Mouse (Mus musculus) kidney, adult 2 months (tissue): ENCODE results near the gene Homer3. TPM values are rescaled to one million over a fixed set of nuclear protein-coding genes. Genes with fewer than 3 reads are reported as not detected.

Experiments used
- DNase-seq: peaks from one replicate; pipeline ENCODE4 v3.0.0; 2021
- H3K27ac ChIP-seq: fragments of 200-500 bp; 2 replicates; pipeline ENCODE4 v1.5.1; 2012; ENCODE audit warnings: low read depth, low read length, control low read depth, inconsistent platforms; ENCODE audit not compliant: insufficient read depth
- H3K27me3 ChIP-seq: fragments of 200-500 bp; replicated peaks from 2 replicates; pipeline ENCODE4 v1.6.1; 2012; ENCODE audit warnings: mild to moderate bottlenecking, moderate library complexity, low read length, inconsistent platforms; ENCODE audit not compliant: control insufficient read depth, insufficient read depth
- H3K36me3 ChIP-seq: fragments of 200-500 bp; 2 replicates; pipeline ENCODE4 v1.6.1; 2012; ENCODE audit warnings: mild to moderate bottlenecking, moderate library complexity, low read length, inconsistent platforms; ENCODE audit not compliant: control insufficient read depth, insufficient read depth
- H3K4me1 ChIP-seq: fragments of 200-500 bp; 2 replicates; pipeline ENCODE4 v1.6.1; 2011; ENCODE audit warnings: low read length; ENCODE audit not compliant: control insufficient read depth, insufficient read depth
- H3K4me3 ChIP-seq: fragments of 200-500 bp; 2 replicates; pipeline ENCODE4 v1.5.1; 2011; ENCODE audit warnings: mild to moderate bottlenecking, low read depth, low read length, control low read depth; ENCODE audit not compliant: insufficient read depth
- CTCF ChIP-seq: fragments of 200-500 bp; conservative IDR thresholded peaks from 2 replicates; pipeline ENCODE4 v1.5.1; 2011; ENCODE audit warnings: low read depth, mild to moderate bottlenecking, control low read depth, low read length, moderate library complexity, mixed read lengths; ENCODE audit not compliant: insufficient read depth, insufficient read length
- POLR2A ChIP-seq: fragments of 200-500 bp; IDR thresholded peaks from one replicate; pipeline ENCODE4 v1.6.1; 2011; ENCODE audit warnings: low read depth, low read length, control low read depth
- WGBS: fragments of 180-500 bp; shearing (Covaris S2); methylation state at CpG from one replicate; pipeline ENCODE4 v1.1.7; 2018; 5-methylcytosine and 5-hydroxymethylcytosine counted together
- polyA plus RNA-seq: library from polyadenylated mRNA; depleted of rRNA; stranded (reverse); fragments of >200 nt; gene quantifications from 2 replicates; pipeline ENCODE4 v1.2.3, GENCODE M21; 2012; rRNA removed

Homer3 gene
- polyA plus RNA-seq, 1 experiment: 22.4 TPM

- 52% methylated on average over 41 of the region's 41 CpGs for WGBS
- H3K27ac ChIP-seq: no peak overlapping the region
- TF ChIP-seq CTCF: no peak; the same call in 1 of the 2 replicates
- no peak for TF ChIP-seq POLR2A
- peaks cover 3% of the 10 kb centered on the region for H3K36me3 ChIP-seq
- H3K4me3 ChIP-seq: no peak overlapping the region
- no peaks in the 10 kb centered on the region for H3K4me1 ChIP-seq
- H3K27me3 ChIP-seq: no peaks in the 10 kb centered on the region
- DNase-seq: peak; percentile 49
Measured at GRCm38 (mm10) chr8:70332070-70332877, 49.6 kb downstream of the Homer3 start.

GRCm38 (mm10) chr8:70332878-70333202, 50.2 kb downstream of the Homer3 start:
- TF ChIP-seq POLR2A (no peak), CTCF (no peak)
- Histone ChIP-seq H3K27ac (no peak overlapping the region), H3K36me3 (peaks cover 3% of the 10 kb centered on the region), H3K4me1 (no peaks in the 10 kb centered on the region), H3K27me3 (no peaks in the 10 kb centered on the region), H3K4me3 (no peak overlapping the region)
- WGBS: 94% methylated on average over 6 of the region's 6 CpGs
- DNase-seq: no peak

- H3K4me1 ChIP-seq: no peaks in the 10 kb centered on the region
- TF ChIP-seq POLR2A (no peak), CTCF (no peak)
- H3K27me3 ChIP-seq: no peaks in the 10 kb centered on the region
- no peak overlapping the region for H3K27ac ChIP-seq
- no peak overlapping the region for H3K4me3 ChIP-seq
- DNase-seq: no peak
- WGBS: 88% methylated on average over 7 of the region's 7 CpGs
- no peaks in the 10 kb centered on the region; the same call in none of the 2 replicates for H3K36me3 ChIP-seq
Measured at GRCm38 (mm10) chr8:70338931-70339330, 56.3 kb downstream of the Homer3 start.

GRCm38 (mm10) chr8:70340659-70341058, 58.0 kb downstream of the Homer3 start:
- no peaks in the 10 kb centered on the region for H3K4me1 ChIP-seq
- WGBS: 91% methylated on average over 7 of the region's 7 CpGs
- DNase-seq: no peak
- H3K36me3 ChIP-seq: no peaks in the 10 kb centered on the region; the same call in 1 of the 2 replicates
- no peak overlapping the region for H3K27ac ChIP-seq
- H3K27me3 ChIP-seq: no peaks in the 10 kb centered on the region
- TF ChIP-seq CTCF: no peak
- no peak for TF ChIP-seq POLR2A
- no peak overlapping the region for H3K4me3 ChIP-seq

- WGBS: 84% methylated on average over 14 of the region's 14 CpGs
- Histone ChIP-seq H3K27me3 (no peaks in the 10 kb centered on the region), H3K4me3 (no peak overlapping the region), H3K36me3 (no peaks in the 10 kb centered on the region; the same call in 1 of the 2 replicates), H3K4me1 (peaks cover 3% of the 10 kb centered on the region; the same call in 1 of the 2 replicates), H3K27ac (no peak overlapping the region)
- no peak for DNase-seq
- TF ChIP-seq POLR2A (no peak), CTCF (no peak)
Measured at GRCm38 (mm10) chr8:70342007-70342406, 59.4 kb downstream of the Homer3 start.

- H3K27me3 ChIP-seq: no peaks in the 10 kb centered on the region
- no peaks in the 10 kb centered on the region; the same call in 1 of the 2 replicates for H3K36me3 ChIP-seq
- no peak overlapping the region for H3K27ac ChIP-seq
- 76% methylated on average over 7 of the region's 7 CpGs for WGBS
- H3K4me1 ChIP-seq: peaks cover 10% of the 10 kb centered on the region; the same call in 1 of the 2 replicates
- DNase-seq: no peak
- H3K4me3 ChIP-seq: no peak overlapping the region
- TF ChIP-seq CTCF: no peak
Measured at GRCm38 (mm10) chr8:70343076-70343475, 60.4 kb downstream of the Homer3 start.

- no peak overlapping the region for H3K4me3 ChIP-seq
- WGBS: 48% methylated on average over 6 of the region's 6 CpGs
- DNase-seq: no peak
- H3K27ac ChIP-seq: no peak overlapping the region
- peak; percentile 65 for TF ChIP-seq CTCF
- TF ChIP-seq POLR2A: no peak
- H3K27me3 ChIP-seq: no peaks in the 10 kb centered on the region
- H3K36me3 ChIP-seq: no peaks in the 10 kb centered on the region
- H3K4me1 ChIP-seq: peaks cover 16% of the 10 kb centered on the region
Measured at GRCm38 (mm10) chr8:70343696-70344095, 61.1 kb downstream of the Homer3 start.

Other genes with a start within 250 kb of the Homer3 start
- 47.1 and 63.3 TPM in 2 replicates for gene Mau2, start 240.1 kb upstream of the Homer3 start, polyA plus RNA-seq
- 9.0 and 10.9 TPM in 2 replicates for gene Sugp1, start 240.0 kb upstream of the Homer3 start, polyA plus RNA-seq
- gene Tm6sf2, start 209.9 kb upstream of the Homer3 start, polyA plus RNA-seq: 30.2 and 37.5 TPM in 2 replicates
- gene Hapln4, start 199.4 kb upstream of the Homer3 start, polyA plus RNA-seq: 0.05 and 0.08 TPM in 2 replicates
- 0.04 and 0.06 TPM in 2 replicates for gene Ncan, start 162.0 kb upstream of the Homer3 start, polyA plus RNA-seq
- 13.8 and 14.8 TPM in 2 replicates for gene Nr2c2ap, start 151.5 kb upstream of the Homer3 start, polyA plus RNA-seq
- 29.9 and 31.9 TPM in 2 replicates for gene Rfxank, start 143.7 kb upstream of the Homer3 start, polyA plus RNA-seq
- 107 and 111 TPM in 2 replicates for gene Borcs8, start 143.3 kb upstream of the Homer3 start, polyA plus RNA-seq
- gene Mef2b, start 143.1 kb upstream of the Homer3 start, polyA plus RNA-seq: 0.10 and 0.16 TPM in 2 replicates
- 85.2 and 115 TPM in 2 replicates for gene Tmem161a, start 110.5 kb upstream of the Homer3 start, polyA plus RNA-seq
- gene Slc25a42, start 70.5 kb upstream of the Homer3 start, polyA plus RNA-seq: 129 and 132 TPM in 2 replicates
- gene Sugp2, start 48.6 kb upstream of the Homer3 start, polyA plus RNA-seq: 18.9 and 20.2 TPM in 2 replicates
- 14.2 and 14.4 TPM in 2 replicates for gene Armc6, start 48.4 kb upstream of the Homer3 start, polyA plus RNA-seq
- 38.8 and 42.0 TPM in 2 replicates for gene Ddx49, start 19.7 kb downstream of the Homer3 start, polyA plus RNA-seq
- gene Cope, start 19.7 kb downstream of the Homer3 start, polyA plus RNA-seq: 277 and 300 TPM in 2 replicates
- gene Cers1, start 32.9 kb downstream of the Homer3 start, polyA plus RNA-seq: 0.58 and 0.66 TPM in 2 replicates
- 0.08 TPM in 1 of 2 replicates, not detected in the other for gene Gdf1, start 47.0 kb downstream of the Homer3 start, polyA plus RNA-seq
- 25.8 and 27.4 TPM in 2 replicates for gene Upf1, start 70.5 kb downstream of the Homer3 start, polyA plus RNA-seq
- gene Comp, start 90.7 kb downstream of the Homer3 start, polyA plus RNA-seq: 1.6 and 2.8 TPM in 2 replicates
- gene Crtc1, start 156.8 kb downstream of the Homer3 start, polyA plus RNA-seq: 16.8 and 18.1 TPM in 2 replicates
- 20.2 and 29.7 TPM in 2 replicates for gene Klhl26, start 194.1 kb downstream of the Homer3 start, polyA plus RNA-seq
- gene Tmem59l, start 204.5 kb downstream of the Homer3 start, polyA plus RNA-seq: 0.20 and 0.44 TPM in 2 replicates
- 2.6 TPM in 2 replicates for gene Crlf1, start 210.3 kb downstream of the Homer3 start, polyA plus RNA-seq
- 161 and 177 TPM in 2 replicates for gene Rex1bd, start 223.9 kb downstream of the Homer3 start, polyA plus RNA-seq
- gene Uba52, start 228.0 kb downstream of the Homer3 start, polyA plus RNA-seq: 620 and 835 TPM in 2 replicates
- gene Fkbp8, start 244.9 kb downstream of the Homer3 start, polyA plus RNA-seq: 320 and 410 TPM in 2 replicates
- gene Kxd1, start 245.1 kb downstream of the Homer3 start, polyA plus RNA-seq: 151 TPM in 2 replicates